Mouse (Mus musculus) left cerebral cortex, postnatal 4 days (tissue): ENCODE measurements at regions not wholly inside any gene's neighbourhood (a gene's known extent, or its start where the extent isn't known, plus 50 kb on each side); places are given as distances from the start of the nearest gene placed in this dataset.

Experiments used
- DNase-seq: peaks from one replicate; pipeline ENCODE4 v3.0.0-alpha.2; 2022
- intact Hi-C: fragments of 180-260 bp; cut with DNase I; formaldehyde crosslinking; loops from one replicate; pipeline ENCODE4 v1.15.1; 2025

GRCm38 (mm10) chr13:78717686-78718431, 518.3 kb upstream of the Nr2f1 start:
- DNase-seq: no peak
- intact Hi-C loops: no loop called here

GRCm38 (mm10) chr13:78717159-78717558, 517.6 kb upstream of the Nr2f1 start:
- DNase-seq: no peak
- intact Hi-C loops: no loop called here

GRCm38 (mm10) chr13:78704693-78705092, 505.1 kb upstream of the Nr2f1 start:
- DNase-seq: no peak
- intact Hi-C loops: no loop called here

- intact Hi-C loops: no loop called here
- DNase-seq: no peak
Observed at GRCm38 (mm10) chr13:78697814-78698519, 498.4 kb upstream of the Nr2f1 start.

GRCm38 (mm10) chr13:78679255-78679895, 479.8 kb upstream of the Nr2f1 start:
- intact Hi-C loops: no loop called here
- no peak for DNase-seq

- intact Hi-C loops: no loop called here
- no peak for DNase-seq
Observed at GRCm38 (mm10) chr13:78678241-78678640, 478.7 kb upstream of the Nr2f1 start.

- no peak for DNase-seq
Observed at GRCm38 (mm10) chr13:78658285-78658684, 458.7 kb upstream of the Nr2f1 start.

GRCm38 (mm10) chr13:78656766-78657165, 457.2 kb upstream of the Nr2f1 start:
- intact Hi-C loops: no loop called here
- no peak for DNase-seq

More at GRCm38 (mm10) chr13:78658285-78658684, 458.7 kb upstream of the Nr2f1 start:
- intact Hi-C loops: no loop called here

GRCm38 (mm10) chr13:78656196-78656595, 456.6 kb upstream of the Nr2f1 start:
- intact Hi-C loops: no loop called here
- DNase-seq: no peak

GRCm38 (mm10) chr13:78650824-78651223, 451.3 kb upstream of the Nr2f1 start:
- intact Hi-C loops: no loop called here
- DNase-seq: no peak

GRCm38 (mm10) chr13:78644556-78644955, 445.0 kb upstream of the Nr2f1 start:
- no peak for DNase-seq
- intact Hi-C loops: no loop called here

GRCm38 (mm10) chr13:78643023-78643422, 443.5 kb upstream of the Nr2f1 start:
- DNase-seq: peak; percentile 10
- intact Hi-C loops: no loop called here

GRCm38 (mm10) chr13:78642443-78642729, 442.8 kb upstream of the Nr2f1 start:
- intact Hi-C loops: no loop called here
- DNase-seq: no peak

GRCm38 (mm10) chr13:78641687-78642442, 442.3 kb upstream of the Nr2f1 start:
- DNase-seq: no peak
- intact Hi-C loops: no loop called here

- DNase-seq: no peak
- intact Hi-C loops: no loop called here
Observed at GRCm38 (mm10) chr13:78640340-78640739, 440.8 kb upstream of the Nr2f1 start.

- no peak for DNase-seq
- intact Hi-C loops: no loop called here
Observed at GRCm38 (mm10) chr13:78638462-78638861, 438.9 kb upstream of the Nr2f1 start.

GRCm38 (mm10) chr13:78631609-78632008, 432.1 kb upstream of the Nr2f1 start:
- intact Hi-C loops: no loop called here
- no peak for DNase-seq

- intact Hi-C loops: no loop called here
- peak; percentile 36 for DNase-seq
Observed at GRCm38 (mm10) chr13:78629041-78629727, 429.6 kb upstream of the Nr2f1 start.

- intact Hi-C loops: no loop called here
- no peak for DNase-seq
Observed at GRCm38 (mm10) chr13:78623652-78624051, 424.1 kb upstream of the Nr2f1 start.

GRCm38 (mm10) chr13:78602861-78603211, 403.3 kb upstream of the Nr2f1 start:
- DNase-seq: no peak
- intact Hi-C loops: no loop called here
